Mouse (Mus musculus): ENCODE measurements at regions not wholly inside any gene's neighbourhood (a gene's known extent, or its start where the extent isn't known, plus 50 kb on each side); places are given as distances from the start of the nearest gene placed in this dataset.

DNA sequence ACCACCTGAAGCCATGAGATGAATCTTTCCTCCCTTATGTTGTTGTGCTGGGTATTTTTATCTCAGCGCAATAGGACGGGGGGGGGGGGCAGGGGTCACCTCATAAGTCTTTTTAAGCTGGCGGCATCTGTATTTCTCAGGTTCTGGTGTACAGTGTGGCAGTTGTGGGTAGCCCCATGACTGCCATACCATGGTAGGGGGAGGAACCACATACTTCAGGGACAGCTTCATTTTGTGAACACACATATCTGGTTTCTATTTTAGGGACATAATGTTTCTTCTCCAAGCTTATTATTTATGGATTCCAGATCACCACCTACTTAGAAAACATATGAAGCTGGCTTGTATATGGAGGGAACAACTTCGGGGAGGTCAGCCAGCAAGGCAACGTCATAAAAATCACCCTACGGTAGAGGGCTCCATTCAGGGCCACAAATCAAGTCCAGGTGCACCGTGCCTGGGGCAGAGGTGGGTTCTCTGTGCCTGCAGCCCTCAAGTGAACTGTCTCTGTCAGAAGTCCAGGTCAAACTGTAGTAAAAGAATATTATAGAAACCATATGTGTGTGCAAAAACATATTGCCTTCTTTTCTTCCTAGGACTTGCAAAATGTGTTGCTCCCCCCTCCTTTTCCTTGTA lies 130.9 kb downstream of the Hhipl2 start:
- TF ChIP-seq ZNF384 (IDR thresholded peaks at IDR 0.05; ENCODE audit: low read depth, low read length) (no peak), MAFK (IDR thresholded peaks at IDR 0.05; ENCODE audit: insufficient read depth, low read depth, low read length) (no peak)

Measured in ES-E14 (cell line).